Mouse (Mus musculus) neural tube, embryonic 13.5 days (tissue): ENCODE measurements around the gene Lingo1. TPM values are rescaled to one million over a fixed set of nuclear protein-coding genes. Genes with fewer than 3 reads are reported as not detected.
A peak's percentile ranks its signal among the peaks of the same experiment; 100 is the strongest.

ENCODE experiments used
- ATAC-seq: fragments of 200-750 bp; cut with Nextera tagmentation; 2 replicates; pipeline ENCODE4 v1.8.0; 2017; ENCODE audit warnings: low read depth, mild to moderate bottlenecking, moderate TSS enrichment, moderate library complexity
- H3K27ac ChIP-seq: fragments of 300-500 bp; sonication (generic); replicated peaks from 2 replicates; pipeline ENCODE4 v1.5.1; 2015; ENCODE audit warnings: moderate library complexity, mild to moderate bottlenecking, inconsistent platforms
- H3K27me3 ChIP-seq: fragments of 300-500 bp; sonication (generic); 2 replicates; pipeline ENCODE4 v1.6.1; 2015; ENCODE audit warnings: mild to moderate bottlenecking, inconsistent platforms
- H3K36me3 ChIP-seq: fragments of 300-500 bp; sonication (generic); 2 replicates; pipeline ENCODE4 v1.6.1; 2015; ENCODE audit warnings: mild to moderate bottlenecking, inconsistent platforms
- H3K4me1 ChIP-seq: fragments of 300-500 bp; sonication (generic); replicated peaks from 2 replicates; pipeline ENCODE4 v1.6.1; 2015; ENCODE audit warnings: inconsistent platforms
- H3K4me2 ChIP-seq: fragments of 300-500 bp; sonication (generic); 2 replicates; pipeline ENCODE4 v1.6.1; 2015; ENCODE audit warnings: inconsistent platforms, mild to moderate bottlenecking, moderate library complexity
- H3K4me3 ChIP-seq: fragments of 300-500 bp; sonication (generic); 2 replicates; pipeline ENCODE4 v1.5.1; 2015; ENCODE audit warnings: mild to moderate bottlenecking, inconsistent platforms
- H3K9ac ChIP-seq: fragments of 300-500 bp; sonication (generic); 2 replicates; pipeline ENCODE4 v1.6.1; 2015; ENCODE audit warnings: moderate library complexity, mild to moderate bottlenecking, inconsistent platforms
- H3K9me3 ChIP-seq: fragments of 300-500 bp; sonication (generic); 2 replicates; pipeline ENCODE4 v1.6.1; 2016; ENCODE audit warnings: inconsistent platforms
- WGBS: fragments of 180-500 bp; shearing (Covaris S2); methylation state at CpG from one replicate; pipeline ENCODE4 v1.1.7; 2015; 5-methylcytosine and 5-hydroxymethylcytosine counted together
- polyA plus RNA-seq: library from polyadenylated mRNA; unstranded; fragments of >200 nt; fragmentation: Nextera tagmentation; extraction: Ambion mirVana; gene quantifications from 2 replicates; pipeline ENCODE4 v1.2.1, GENCODE M21; 2015

The Lingo1 gene
- polyA plus RNA-seq, 1 experiment from 2014 or later: 59.4 TPM

DNA sequence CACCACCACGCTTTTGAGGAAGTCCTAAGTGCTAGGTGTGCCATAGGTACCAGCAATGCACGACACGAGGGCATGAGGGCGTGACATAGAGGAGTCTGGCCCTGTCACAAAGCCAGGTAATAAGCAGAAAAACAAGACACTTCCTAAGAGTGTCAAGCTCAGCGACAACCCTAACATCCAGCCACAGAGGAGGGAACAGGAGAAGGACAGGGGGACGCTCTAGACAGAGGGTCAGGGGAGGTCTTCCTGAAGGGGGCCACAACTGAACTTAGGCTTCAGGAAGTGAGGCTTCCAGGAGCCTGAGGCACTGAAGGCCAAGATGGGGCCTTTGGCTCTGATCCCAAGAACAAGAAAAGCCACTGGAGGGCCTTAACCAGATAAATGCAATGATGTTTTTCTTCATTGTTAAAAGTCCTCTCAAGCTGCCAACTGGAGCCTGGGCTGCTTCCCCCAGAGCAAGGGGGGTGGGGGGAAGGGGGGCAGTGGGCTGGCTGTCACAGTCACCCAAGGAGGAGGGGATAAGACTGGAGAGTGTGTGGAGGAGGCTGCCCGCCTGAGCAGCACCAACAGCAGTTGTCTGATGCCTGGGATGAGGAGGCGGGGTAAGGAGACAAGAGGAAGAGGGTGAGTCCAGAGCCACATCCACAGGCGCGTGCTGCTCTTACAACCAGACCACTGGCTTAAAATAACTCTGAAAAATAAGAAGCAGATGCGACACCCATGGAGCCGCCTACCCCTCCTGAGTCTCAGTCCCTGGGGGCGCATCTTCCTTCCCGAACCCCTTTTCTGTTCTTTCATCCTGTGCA lies 109.7 kb downstream of the Lingo1 start:
- H3K9me3 ChIP-seq: no peaks in the 10 kb centered on the region
- no peak overlapping the region for H3K4me3 ChIP-seq
- H3K4me1 ChIP-seq: peaks cover 36% of the 10 kb centered on the region
- no peaks in the 10 kb centered on the region for H3K36me3 ChIP-seq
- H3K27ac ChIP-seq: peak overlapping the region; percentile 49
- peak overlapping the region; percentile 48 for H3K9ac ChIP-seq
- no peaks in the 10 kb centered on the region for H3K27me3 ChIP-seq
- ATAC-seq: peak; percentile 75
- no peak overlapping the region for H3K4me2 ChIP-seq
- 62% methylated on average over 14 of the region's 14 CpGs for WGBS

DNA sequence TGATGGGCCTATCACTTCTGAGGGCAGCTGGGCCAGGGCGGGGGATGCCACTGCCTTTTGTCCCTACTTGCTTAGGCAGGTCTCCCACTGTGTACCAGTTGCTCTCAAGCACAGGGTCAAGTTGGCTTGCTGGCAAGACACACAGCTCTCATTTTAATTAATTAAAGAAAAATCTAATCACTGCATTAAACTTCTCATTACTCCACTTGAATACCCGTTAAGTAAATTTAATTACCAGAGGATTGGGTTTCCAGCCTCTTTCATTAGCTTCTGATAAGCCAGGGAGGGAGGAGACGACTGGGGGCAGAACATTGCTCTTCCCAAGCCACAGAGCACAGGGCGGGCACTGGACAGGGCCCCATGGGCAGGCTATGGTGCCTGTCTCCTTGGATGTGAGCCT lies 113.4 kb downstream of the Lingo1 start:
- H3K4me1 ChIP-seq: peaks cover 30% of the 10 kb centered on the region
- no peak overlapping the region for H3K4me2 ChIP-seq
- H3K27me3 ChIP-seq: no peaks in the 10 kb centered on the region
- ATAC-seq: no peak
- 0 out of 2 replicates have a peak, but pooled peaks cover 3% of the 10 kb centered on the region for H3K9me3 ChIP-seq
- WGBS: 45% methylated on average over 4 of the region's 4 CpGs
- H3K4me3 ChIP-seq: no peak overlapping the region
- no peak overlapping the region for H3K27ac ChIP-seq
- no peaks in the 10 kb centered on the region for H3K36me3 ChIP-seq
- H3K9ac ChIP-seq: no peak overlapping the region

- Histone ChIP-seq H3K36me3 (no peaks in the 10 kb centered on the region), H3K9me3 (0 out of 2 replicates have a peak, but pooled peaks cover 3% of the 10 kb centered on the region), H3K27ac (no peak overlapping the region), H3K4me2 (no peak overlapping the region), H3K4me1 (peaks cover 23% of the 10 kb centered on the region), H3K9ac (no peak overlapping the region), H3K27me3 (no peaks in the 10 kb centered on the region), H3K4me3 (no peak overlapping the region)
- no peak for ATAC-seq
- 79% methylated on average over 7 of the region's 7 CpGs for WGBS
These were observed 114.3 kb downstream of the Lingo1 start for GRCm38 (mm10) chr9:56681950-56682349.

DNA sequence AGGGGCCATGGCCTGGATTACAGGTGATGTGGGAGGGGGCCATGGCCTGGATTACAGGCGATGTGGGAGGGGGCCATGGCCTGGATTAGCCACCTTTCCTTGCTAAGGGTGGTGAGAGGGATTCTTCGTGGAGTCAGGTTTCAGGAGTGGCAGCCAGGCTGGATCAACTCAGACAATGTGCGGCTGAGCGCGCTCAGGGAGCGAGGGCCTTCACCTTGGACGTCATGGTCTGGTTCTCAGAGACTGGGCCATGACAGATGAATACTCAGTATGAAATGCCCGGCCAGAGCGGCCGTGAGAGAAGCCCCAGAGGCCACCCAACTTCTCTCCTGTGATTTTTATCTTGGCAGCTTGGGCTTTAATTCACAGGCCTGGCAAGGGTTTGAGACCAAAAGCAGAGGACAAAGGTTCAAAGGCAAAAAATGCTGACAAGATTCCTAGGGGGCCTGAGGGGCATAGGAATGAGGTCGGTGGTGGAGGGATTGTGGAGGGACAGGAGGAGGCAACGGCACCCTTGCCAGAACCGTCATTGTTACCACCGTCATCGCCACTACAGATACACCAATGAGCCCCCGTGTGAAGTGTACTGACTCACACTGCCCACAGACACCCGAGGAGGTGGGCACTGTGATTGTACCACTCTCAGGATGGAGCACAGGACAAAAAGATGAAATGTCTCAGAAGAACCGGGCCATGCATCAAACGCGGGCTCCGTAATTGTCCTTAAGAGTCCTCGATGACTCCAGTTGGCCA lies 117.2 kb downstream of the Lingo1 start:
- ATAC-seq: no peak
- H3K27me3 ChIP-seq: no peaks in the 10 kb centered on the region
- H3K4me1 ChIP-seq: peaks cover 13% of the 10 kb centered on the region
- no peak overlapping the region for H3K4me3 ChIP-seq
- H3K4me2 ChIP-seq: no peak overlapping the region
- H3K9me3 ChIP-seq: 0 out of 2 replicates have a peak, but pooled peaks cover 3% of the 10 kb centered on the region
- 88% methylated on average over 22 of the region's 22 CpGs for WGBS
- H3K9ac ChIP-seq: no peak overlapping the region
- no peak overlapping the region for H3K27ac ChIP-seq
- H3K36me3 ChIP-seq: no peaks in the 10 kb centered on the region

GRCm38 (mm10) chr9:56675696-56676095 lies 120.6 kb downstream of the Lingo1 start:
- Histone ChIP-seq H3K27ac (no peak overlapping the region), H3K4me1 (no peaks in the 10 kb centered on the region), H3K4me3 (no peak overlapping the region), H3K36me3 (0 out of 2 replicates have a peak, but pooled peaks cover 3% of the 10 kb centered on the region), H3K27me3 (no peaks in the 10 kb centered on the region), H3K9me3 (0 out of 2 replicates have a peak, but pooled peaks cover 3% of the 10 kb centered on the region), H3K4me2 (no peak overlapping the region), H3K9ac (no peak overlapping the region)
- ATAC-seq: no peak
- 86% methylated on average over 7 of the region's 7 CpGs for WGBS

- Histone ChIP-seq H3K36me3 (0 out of 2 replicates have a peak, but pooled peaks cover 3% of the 10 kb centered on the region), H3K4me2 (no peak overlapping the region), H3K9ac (no peak overlapping the region), H3K9me3 (no peaks in the 10 kb centered on the region), H3K4me1 (peaks cover 14% of the 10 kb centered on the region), H3K4me3 (no peak overlapping the region), H3K27me3 (no peaks in the 10 kb centered on the region), H3K27ac (no peak overlapping the region)
- peak; percentile 53 for ATAC-seq
- 35% methylated on average over 11 of the region's 11 CpGs for WGBS
These were observed 126.6 kb downstream of the Lingo1 start for GRCm38 (mm10) chr9:56669605-56670221.

GRCm38 (mm10) chr9:56664136-56664535 lies 132.1 kb downstream of the Lingo1 start:
- 86% methylated on average over 5 of the region's 5 CpGs for WGBS
- no peak overlapping the region for H3K27ac ChIP-seq
- ATAC-seq: no peak
- H3K4me3 ChIP-seq: no peak overlapping the region
- no peak overlapping the region for H3K9ac ChIP-seq
- no peaks in the 10 kb centered on the region for H3K36me3 ChIP-seq
- H3K27me3 ChIP-seq: no peaks in the 10 kb centered on the region
- no peak overlapping the region for H3K4me2 ChIP-seq
- no peaks in the 10 kb centered on the region for H3K9me3 ChIP-seq
- H3K4me1 ChIP-seq: peaks cover 2% of the 10 kb centered on the region; the same call in 1 of the 2 replicates

GRCm38 (mm10) chr9:56662946-56663345 lies 133.3 kb downstream of the Lingo1 start:
- no peak for ATAC-seq
- Histone ChIP-seq H3K27me3 (no peaks in the 10 kb centered on the region), H3K9me3 (no peaks in the 10 kb centered on the region), H3K9ac (no peak overlapping the region), H3K4me3 (no peak overlapping the region), H3K36me3 (no peaks in the 10 kb centered on the region), H3K4me2 (no peak overlapping the region), H3K4me1 (peaks cover under 1% of the 10 kb centered on the region), H3K27ac (no peak overlapping the region)
- WGBS: 88% methylated on average over 7 of the region's 7 CpGs

GRCm38 (mm10) chr9:56662405-56662804 lies 133.9 kb downstream of the Lingo1 start:
- Histone ChIP-seq H3K9me3 (no peaks in the 10 kb centered on the region), H3K4me1 (peaks cover 6% of the 10 kb centered on the region), H3K27ac (no peak overlapping the region), H3K4me3 (no peak overlapping the region), H3K4me2 (no peak overlapping the region), H3K36me3 (no peaks in the 10 kb centered on the region), H3K9ac (no peak overlapping the region), H3K27me3 (no peaks in the 10 kb centered on the region)
- WGBS: 65% methylated on average over 3 of the region's 3 CpGs
- ATAC-seq: no peak

DNA sequence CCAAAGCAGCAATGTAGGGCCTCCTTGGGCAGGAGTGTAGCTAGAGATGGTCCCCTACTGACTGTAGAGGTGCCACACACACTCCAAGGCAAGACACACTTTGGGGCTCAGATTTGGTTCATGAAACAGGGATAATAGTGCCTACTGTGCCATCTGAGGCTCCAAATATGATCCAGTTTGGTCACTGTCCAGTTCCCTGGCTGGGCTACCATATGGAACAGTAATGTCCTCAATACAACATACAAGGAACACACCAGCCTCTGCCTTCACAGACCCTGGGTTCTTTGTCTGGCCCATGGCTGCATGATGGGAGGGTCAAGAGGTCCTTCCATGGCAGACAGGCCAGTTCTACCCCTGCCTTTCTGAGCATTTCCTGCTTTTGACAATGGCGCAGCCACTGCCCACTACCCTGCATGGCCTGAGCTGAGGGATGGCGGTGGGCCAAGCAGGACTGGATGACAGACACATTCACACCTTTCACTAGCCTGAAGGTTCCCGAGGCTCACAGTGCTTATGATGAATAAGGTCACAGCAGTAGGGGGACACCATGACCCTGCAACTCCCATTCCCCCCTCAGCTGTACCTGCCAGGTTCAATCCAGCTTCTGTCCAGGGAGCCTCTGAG lies 134.9 kb downstream of the Lingo1 start:
- Histone ChIP-seq H3K9me3 (no peaks in the 10 kb centered on the region), H3K36me3 (no peaks in the 10 kb centered on the region), H3K4me3 (no peak overlapping the region), H3K27me3 (no peaks in the 10 kb centered on the region; the same call in 1 of the 2 replicates), H3K9ac (no peak overlapping the region), H3K4me2 (no peak overlapping the region), H3K27ac (no peak overlapping the region), H3K4me1 (peaks cover 17% of the 10 kb centered on the region)
- 90% methylated on average over 3 of the region's 3 CpGs for WGBS
- no peak for ATAC-seq

DNA sequence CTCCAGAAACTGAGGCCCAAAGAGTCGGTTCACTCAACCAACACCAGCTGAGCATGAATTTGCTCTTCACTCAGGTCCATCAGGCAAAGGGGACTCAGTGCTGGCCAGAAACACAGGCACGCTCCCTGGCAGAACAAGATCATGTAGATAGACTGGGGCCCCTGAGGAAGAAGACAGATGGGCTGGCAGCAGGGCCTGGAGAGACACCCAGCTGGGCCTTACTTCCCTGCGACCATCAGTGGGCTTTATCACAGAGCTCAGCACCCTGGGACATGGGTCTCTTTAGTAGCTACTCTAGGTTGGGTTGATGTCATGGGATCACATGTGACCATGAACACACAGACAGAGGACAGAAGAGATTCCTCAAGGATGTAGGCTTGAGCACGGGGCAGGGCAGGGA lies 137.7 kb downstream of the Lingo1 start:
- Histone ChIP-seq H3K9me3 (no peaks in the 10 kb centered on the region), H3K4me2 (no peak overlapping the region), H3K9ac (no peak overlapping the region), H3K27me3 (peaks cover 3% of the 10 kb centered on the region), H3K4me1 (peaks cover 38% of the 10 kb centered on the region), H3K4me3 (no peak overlapping the region), H3K27ac (no peak overlapping the region), H3K36me3 (no peaks in the 10 kb centered on the region)
- whole genome bisulfite sequencing: 90% methylated on average over 4 of the region's 4 CpGs
- ATAC-seq: no peak
